35 mouse cellular contexts compared by ENCODE assay signal in genomic region chr2:65346915-65347314, GRCm38 (mm10). TPM values are rescaled to one million over a fixed set of nuclear protein-coding genes. Genes with fewer than 3 reads are reported as not detected.
DNase-seq lines count a peak whose midpoint lies in the region; ATAC-seq and TF ChIP-seq lines count a peak whose summit lies in the region.
"Had no signal": no experiment of that assay in that cellular context is flagged by ENCODE, and none has a peak within 500 bp of the region (broad histone marks: within the 10 kb centered on the region; RNA-seq: fewer than 3 reads in every experiment).

No protein-coding gene starts in this region.

- H3K27ac ChIP-seq in forebrain, embryonic 14.5 days (ENCODE audit: low read depth, low read length): no peak overlapping the region
- H3K27ac ChIP-seq in forebrain, postnatal 0 days (ENCODE audit: low read depth, low read length): no peak overlapping the region
- H3K27ac ChIP-seq in midbrain, embryonic 13.5 days: peak overlapping the region; percentile 54
- no peak overlapping the region for H3K27ac ChIP-seq in midbrain, embryonic 10.5 days (replicated peaks)
- H3K27ac ChIP-seq in midbrain, postnatal 0 days (ENCODE audit: low read depth, low read length): 0 out of 2 replicates have a peak overlapping the region, but pooled peaks have one; percentile 26
- H3K27ac ChIP-seq: embryonic facial prominence, embryonic 13.5 days; intestine, embryonic 15.5 days; kidney, postnatal 0 days; liver, embryonic 15.5 days; lung, embryonic 15.5 days; stomach, postnatal 0 days had no signal

- H3K9me3 ChIP-seq in forebrain, embryonic 14.5 days (replicated peaks; ENCODE audit: control insufficient read depth, low read length): no peaks in the 10 kb centered on the region
- no peaks in the 10 kb centered on the region for H3K9me3 ChIP-seq in forebrain, postnatal 0 days (ENCODE audit: low read length)
- no peaks in the 10 kb centered on the region for H3K9me3 ChIP-seq in midbrain, embryonic 13.5 days
- no peaks in the 10 kb centered on the region for H3K9me3 ChIP-seq in midbrain, embryonic 10.5 days (replicated peaks)
- H3K9me3 ChIP-seq in midbrain, postnatal 0 days (ENCODE audit: low read length): no peaks in the 10 kb centered on the region
- H3K9me3 ChIP-seq: embryonic facial prominence, embryonic 13.5 days; intestine, embryonic 15.5 days; liver, embryonic 15.5 days; lung, embryonic 15.5 days; megakaryocyte, embryonic 14.5 days had no signal

- H3K4me3 ChIP-seq in forebrain, embryonic 14.5 days (ENCODE audit: low read depth, low read length): no peak overlapping the region
- H3K4me3 ChIP-seq in forebrain, postnatal 0 days (ENCODE audit: low read depth, low read length): no peak overlapping the region
- H3K4me3 ChIP-seq in midbrain, embryonic 13.5 days (replicated peaks): no peak overlapping the region
- no peak overlapping the region for H3K4me3 ChIP-seq in midbrain, embryonic 10.5 days
- H3K4me3 ChIP-seq in midbrain, postnatal 0 days (ENCODE audit: low read depth, low read length): no peak overlapping the region
- H3K4me3 ChIP-seq: embryonic facial prominence, embryonic 13.5 days; erythroblast, embryonic 14.5 days; intestine, embryonic 15.5 days; liver, embryonic 15.5 days; lung, embryonic 15.5 days; megakaryocyte, embryonic 14.5 days had no signal

- ATAC-seq in forebrain, embryonic 14.5 days: no peak
- no peak for ATAC-seq in forebrain, postnatal 0 days
- peak; percentile 58; the same call in 1 of the 2 replicates for ATAC-seq in midbrain, embryonic 13.5 days
- ATAC-seq in hematopoietic stem cell, adult 5-6 weeks (replicated peaks in 1 of 2; ENCODE audit: insufficient read depth in 1 of 2, low FRiP score in 2 of 2, low TSS enrichment in 1 of 2, low read depth in 1 of 2, poor library complexity in 2 of 2, severe bottlenecking in 2 of 2): peak; percentile 6 to 23; a peak in 3 of 4 replicates
- no peak for ATAC-seq in midbrain, postnatal 0 days (ENCODE audit: low FRiP score)
- ATAC-seq: hindbrain, embryonic 16.5 days; intestine, embryonic 15.5 days; Patski had no signal

- no peaks in the 10 kb centered on the region for H3K27me3 ChIP-seq in forebrain, embryonic 14.5 days (replicated peaks; ENCODE audit: control insufficient read depth, insufficient read depth, low read length)
- H3K27me3 ChIP-seq in forebrain, postnatal 0 days (ENCODE audit: insufficient read depth, low read length): no peaks in the 10 kb centered on the region
- H3K27me3 ChIP-seq in midbrain, embryonic 13.5 days: no peaks in the 10 kb centered on the region
- H3K27me3 ChIP-seq in midbrain, embryonic 10.5 days (ENCODE audit: low read depth, poor library complexity, severe bottlenecking): no peaks in the 10 kb centered on the region
- H3K27me3 ChIP-seq in midbrain, postnatal 0 days (ENCODE audit: insufficient read depth, low read length): no peaks in the 10 kb centered on the region
- H3K27me3 ChIP-seq: embryonic facial prominence, embryonic 13.5 days; intestine, embryonic 15.5 days; liver, embryonic 15.5 days; lung, embryonic 15.5 days; megakaryocyte, embryonic 14.5 days had no signal

- H3K36me3 ChIP-seq in forebrain, embryonic 14.5 days (ENCODE audit: control insufficient read depth, insufficient read depth, low read length): no peaks in the 10 kb centered on the region
- no peaks in the 10 kb centered on the region for H3K36me3 ChIP-seq in forebrain, postnatal 0 days (ENCODE audit: insufficient read depth)
- no peaks in the 10 kb centered on the region for H3K36me3 ChIP-seq in midbrain, embryonic 13.5 days
- H3K36me3 ChIP-seq in midbrain, embryonic 10.5 days: no peaks in the 10 kb centered on the region
- no peaks in the 10 kb centered on the region for H3K36me3 ChIP-seq in midbrain, postnatal 0 days (ENCODE audit: insufficient read depth, low read length)
- H3K36me3 ChIP-seq: embryonic facial prominence, embryonic 13.5 days; intestine, embryonic 15.5 days; liver, embryonic 15.5 days; lung, embryonic 15.5 days had no signal

- WGBS in forebrain, embryonic 14.5 days: 70% methylated on average over 1 of the region's 1 CpGs
- 45% methylated on average over 1 of the region's 1 CpGs for WGBS in forebrain, postnatal 0 days
- WGBS in midbrain, embryonic 13.5 days: 50% methylated on average over 1 of the region's 1 CpGs
- WGBS in midbrain, embryonic 10.5 days: 77% methylated on average over 1 of the region's 1 CpGs
- 35% methylated on average over 1 of the region's 1 CpGs for WGBS in midbrain, postnatal 0 days

- no peak overlapping the region for H3K4me2 ChIP-seq in forebrain, embryonic 14.5 days (ENCODE audit: low read length)
- no peak overlapping the region for H3K4me2 ChIP-seq in forebrain, postnatal 0 days (ENCODE audit: low read depth)
- no peak overlapping the region for H3K4me2 ChIP-seq in midbrain, embryonic 13.5 days (replicated peaks)
- H3K4me2 ChIP-seq in midbrain, postnatal 0 days (ENCODE audit: low read depth, low read length, poor library complexity, severe bottlenecking): no peak overlapping the region
- H3K4me2 ChIP-seq: embryonic facial prominence, embryonic 13.5 days; heart, embryonic 11.5 days; intestine, embryonic 15.5 days; liver, embryonic 15.5 days; lung, embryonic 15.5 days had no signal

- H3K4me1 ChIP-seq in forebrain, embryonic 14.5 days (ENCODE audit: control insufficient read depth, insufficient read depth, low read length): no peaks in the 10 kb centered on the region
- no peaks in the 10 kb centered on the region for H3K4me1 ChIP-seq in forebrain, postnatal 0 days (ENCODE audit: insufficient read depth)
- peaks cover 7% of the 10 kb centered on the region; the same call in 1 of the 2 replicates for H3K4me1 ChIP-seq in midbrain, embryonic 13.5 days (replicated peaks)
- peaks cover 4% of the 10 kb centered on the region; the same call in 1 of the 2 replicates for H3K4me1 ChIP-seq in midbrain, embryonic 10.5 days
- H3K4me1 ChIP-seq in midbrain, postnatal 0 days (ENCODE audit: insufficient read depth, low read length): no peaks in the 10 kb centered on the region
- H3K4me1 ChIP-seq: intestine, embryonic 15.5 days; liver, embryonic 15.5 days; lung, embryonic 15.5 days had no signal

- peak; percentile 22 for DNase-seq in forebrain, embryonic 14.5 days (ENCODE audit: low spot score)
- no peak for DNase-seq in forebrain, postnatal 0 days
- no peak for DNase-seq in midbrain, embryonic 10.5 days (ENCODE audit: low spot score)
- no peak for DNase-seq in midbrain, postnatal 0 days (ENCODE audit: low spot score)
- no peak for DNase-seq in right cerebral cortex, postnatal 4 days
- DNase-seq in natural killer cell, adult 2 months (ENCODE audit: low spot score in 2 of 2): no peak
- DNase-seq: adrenal gland, postnatal 25 days; cerebellum, adult 18-20 months; cerebellum, postnatal 10 days; gastrocnemius, postnatal 25 days; heart, adult 11 months; heart, postnatal 4 days; kidney, adult 2 months; kidney, postnatal 4 days; layer of hippocampus, adult 9-11 months; lung, postnatal 36 days; right cerebral cortex, adult 18-20 months; thymus, adult 18-20 months; thymus, postnatal 25 days had no signal

- no peak overlapping the region for H3K9ac ChIP-seq in forebrain, embryonic 14.5 days (ENCODE audit: low read length)
- no peak overlapping the region for H3K9ac ChIP-seq in forebrain, postnatal 0 days
- no peak overlapping the region for H3K9ac ChIP-seq in midbrain, embryonic 13.5 days (replicated peaks)
- no peak overlapping the region for H3K9ac ChIP-seq in midbrain, postnatal 0 days (replicated peaks; ENCODE audit: low read length, poor library complexity, severe bottlenecking)
- H3K9ac ChIP-seq: embryonic facial prominence, embryonic 13.5 days; intestine, embryonic 15.5 days; liver, embryonic 15.5 days; lung, embryonic 15.5 days had no signal

- no peak for TF ChIP-seq CTCF in forebrain, postnatal 0 days (IDR thresholded peaks at IDR 0.05; ENCODE audit: low read depth)
- TF ChIP-seq CTCF in midbrain, postnatal 0 days (IDR thresholded peaks at IDR 0.05): no peak

RNA-seq across cellular contexts. Expression of gene Slc38a11, which starts 16.9 kb away (rescaled TPM):
- polyA plus RNA-seq in forebrain, embryonic 14.5 days (2014; fragmentation: Nextera tagmentation; extraction: Ambion mirVana): 1.4 and 2.2 TPM in 2 replicates
- 3.2 and 4.1 TPM in 2 replicates for total RNA-seq in forebrain, postnatal 0 days (2014; rRNA removed)
- 0.49 and 0.92 TPM in 2 replicates for polyA plus RNA-seq in forebrain, postnatal 0 days (2015; fragmentation: Nextera tagmentation; extraction: Ambion mirVana)
- 1.9 and 2.8 TPM in 2 replicates for polyA plus RNA-seq in midbrain, embryonic 13.5 days (2015; fragmentation: Nextera tagmentation; extraction: Ambion mirVana)
- polyA plus RNA-seq in midbrain, embryonic 10.5 days (2016; fragmentation: Nextera tagmentation; extraction: Ambion mirVana): 0.28 and 0.48 TPM in 2 replicates
- 2.3 TPM in 1 of 2 replicates, not detected in the other for total RNA-seq in hematopoietic stem cell, adult 5-6 weeks (2017)
- 3.3 and 4.0 TPM in 2 replicates for total RNA-seq in midbrain, postnatal 0 days (2014; rRNA removed)
- polyA plus RNA-seq in midbrain, postnatal 0 days (2015; fragmentation: Nextera tagmentation; extraction: Ambion mirVana): 1.0 and 1.3 TPM in 2 replicates
- total RNA-seq: MEL had no signal
- polyA plus RNA-seq: C2C12; erythroblast, embryonic 14.5 days; heart, embryonic 11.5 days; liver, adult 2 months; liver, embryonic 15.5 days; Patski had no signal

Comparison
In these comparisons a context has a peak if more than half of its experiments do, and no peak if none do; other contexts are left out.
1. ATAC-seq: peak in midbrain, embryonic 13.5 days (single experiment) and hematopoietic stem cell, adult 5-6 weeks (2 of 2); none in forebrain, embryonic 14.5 days (single experiment), forebrain, postnatal 0 days (single experiment) and midbrain, postnatal 0 days (single experiment).
2. H3K27ac ChIP-seq: peak in midbrain, embryonic 13.5 days (single experiment) and midbrain, postnatal 0 days (single experiment); none in forebrain, embryonic 14.5 days (single experiment), forebrain, postnatal 0 days (single experiment) and midbrain, embryonic 10.5 days (single experiment).